Mouse (Mus musculus) kidney, adult 18-20 months (tissue): Measurements from ENCODE around the gene Ush2a.

ENCODE experiments used
- DNase-seq: peaks from one replicate; pipeline ENCODE4 v3.0.0; 2021

Ush2a gene

GRCm38 (mm10) chr1:188675511-188675863 lies 413.7 kb downstream of the Ush2a start:
- DNase-seq, result no peak

GRCm38 (mm10) chr1:188678189-188678588 lies 416.4 kb downstream of the Ush2a start:
- DNase-seq, result no peak

- no peak for DNase-seq
These were observed 424.5 kb downstream of the Ush2a start for GRCm38 (mm10) chr1:188686362-188686761.

GRCm38 (mm10) chr1:188696295-188696694 lies 434.5 kb downstream of the Ush2a start:
- DNase-seq, result no peak

GRCm38 (mm10) chr1:188708176-188708575 lies 446.4 kb downstream of the Ush2a start:
- DNase-seq, result no peak

GRCm38 (mm10) chr1:188708694-188709093 lies 446.9 kb downstream of the Ush2a start:
- no peak for DNase-seq

GRCm38 (mm10) chr1:188714131-188714530 lies 452.3 kb downstream of the Ush2a start:
- no peak for DNase-seq

- DNase-seq, result no peak
These were observed 453.1 kb downstream of the Ush2a start for GRCm38 (mm10) chr1:188714941-188715340.

- no peak for DNase-seq
These were observed 455.1 kb downstream of the Ush2a start for GRCm38 (mm10) chr1:188716886-188717285.

GRCm38 (mm10) chr1:188725122-188725995 lies 463.5 kb downstream of the Ush2a start:
- no peak for DNase-seq

- no peak for DNase-seq
These were observed 465.1 kb downstream of the Ush2a start for GRCm38 (mm10) chr1:188726937-188727336.

- no peak for DNase-seq
These were observed 466.8 kb downstream of the Ush2a start for GRCm38 (mm10) chr1:188728625-188729024.

- DNase-seq, result no peak
These were observed 467.4 kb downstream of the Ush2a start for GRCm38 (mm10) chr1:188729179-188729578.

- no peak for DNase-seq
These were observed 473.0 kb downstream of the Ush2a start for GRCm38 (mm10) chr1:188734741-188735266.

- no peak for DNase-seq
These were observed 481.1 kb downstream of the Ush2a start for GRCm38 (mm10) chr1:188742971-188743370.

GRCm38 (mm10) chr1:188755031-188755430 lies 493.2 kb downstream of the Ush2a start:
- no peak for DNase-seq

- no peak for DNase-seq
These were observed 498.7 kb downstream of the Ush2a start for GRCm38 (mm10) chr1:188760515-188760914.

GRCm38 (mm10) chr1:188762463-188762862 lies 500.6 kb downstream of the Ush2a start:
- no peak for DNase-seq

GRCm38 (mm10) chr1:188763761-188764160 lies 501.9 kb downstream of the Ush2a start:
- DNase-seq, result no peak

GRCm38 (mm10) chr1:188770828-188771227 lies 509.0 kb downstream of the Ush2a start:
- no peak for DNase-seq

- no peak for DNase-seq
These were observed 510.9 kb downstream of the Ush2a start for GRCm38 (mm10) chr1:188772516-188773229.

- DNase-seq, result no peak
These were observed 511.8 kb downstream of the Ush2a start for GRCm38 (mm10) chr1:188773631-188774030.

GRCm38 (mm10) chr1:188777556-188778161 lies 515.8 kb downstream of the Ush2a start:
- DNase-seq, result no peak
